Mouse (Mus musculus): ENCODE measurements around the gene Riok2.

DNA sequence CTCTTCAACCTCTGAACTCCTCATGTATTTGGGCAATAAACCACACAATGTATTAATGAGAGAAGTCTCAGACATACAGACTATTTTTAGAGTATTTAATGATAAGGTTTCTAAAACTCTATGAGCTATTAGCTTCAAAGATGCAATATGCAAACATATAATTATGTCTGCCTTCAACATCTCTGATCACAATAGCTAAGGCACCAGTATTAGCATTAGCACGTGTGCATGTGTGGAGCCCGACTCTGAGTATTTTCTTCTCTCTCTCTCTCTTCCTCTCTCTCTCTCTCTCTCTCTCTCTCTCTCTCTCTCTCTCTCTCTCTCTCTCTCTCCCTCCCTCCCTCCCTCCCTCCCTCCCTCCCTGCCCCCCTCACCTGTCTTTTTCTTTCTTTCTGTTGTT, 37.3 kb downstream of the Riok2 start:
- TF ChIP-seq CTCF (IDR thresholded peaks at IDR 0.05; ENCODE audit: control insufficient read depth, insufficient read depth, low read length) (no peak), POLR2A (IDR thresholded peaks at IDR 0.05; ENCODE audit: borderline replicate concordance, control insufficient read depth, low read depth, low read length) (no peak)

Data from bone marrow, adult 2 months (tissue).